Mouse (Mus musculus): ENCODE results near the gene Psma4.
"Not testable (repeated sequence)": the region's sequence is repeated elsewhere in the genome, so short reads cannot be mapped to it uniquely, and the experiment has no call there.

Gene Psma4

DNA sequence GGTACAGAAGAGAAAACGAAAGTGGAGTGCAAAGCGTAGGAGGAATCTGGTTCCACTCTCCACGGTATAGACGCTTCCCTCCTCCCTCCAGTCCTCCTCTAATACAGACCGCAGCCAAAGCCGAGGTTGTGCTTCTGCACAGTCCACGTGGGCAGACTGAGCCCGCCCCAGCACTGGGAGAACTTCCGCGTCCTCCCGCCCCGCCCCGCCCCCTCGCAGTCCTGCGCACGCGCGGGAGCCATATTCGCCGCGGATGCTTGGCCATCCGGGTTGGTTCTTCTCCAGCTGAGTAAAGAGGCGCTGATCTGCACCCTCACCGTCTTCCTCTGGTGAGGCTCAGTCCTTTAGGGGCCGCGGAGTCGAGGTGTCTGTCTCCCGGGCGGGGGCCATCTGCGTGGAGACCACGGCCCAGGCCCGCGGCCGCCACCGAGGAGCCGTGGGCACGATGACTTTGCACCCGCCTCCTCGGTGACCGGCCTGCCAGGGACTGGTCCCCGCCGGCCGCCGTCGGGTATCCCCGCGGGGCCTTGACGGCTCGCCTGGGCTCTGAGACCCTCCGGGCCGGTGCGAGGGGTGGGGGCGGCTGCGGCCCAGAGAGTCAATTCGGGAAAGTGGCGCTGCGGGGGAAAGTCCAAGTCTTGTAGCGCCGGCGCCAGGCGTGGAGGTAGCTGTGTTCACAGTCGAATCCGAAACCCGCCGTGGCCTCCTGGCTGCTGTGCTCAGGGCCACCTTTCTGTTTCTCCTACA lies at the start of gene Psma4, which contains the start of gene AY074887:
TSS of gene Psma4 (plus strand) at position 216 of the 747 bp plus-strand sequence.
TSS of gene AY074887 (minus strand) at position 424 of the 747 bp plus-strand sequence.
- peak; percentile 64 to 80 for DNase-seq (ENCODE audit: low spot score in 2 of 2)

DNA sequence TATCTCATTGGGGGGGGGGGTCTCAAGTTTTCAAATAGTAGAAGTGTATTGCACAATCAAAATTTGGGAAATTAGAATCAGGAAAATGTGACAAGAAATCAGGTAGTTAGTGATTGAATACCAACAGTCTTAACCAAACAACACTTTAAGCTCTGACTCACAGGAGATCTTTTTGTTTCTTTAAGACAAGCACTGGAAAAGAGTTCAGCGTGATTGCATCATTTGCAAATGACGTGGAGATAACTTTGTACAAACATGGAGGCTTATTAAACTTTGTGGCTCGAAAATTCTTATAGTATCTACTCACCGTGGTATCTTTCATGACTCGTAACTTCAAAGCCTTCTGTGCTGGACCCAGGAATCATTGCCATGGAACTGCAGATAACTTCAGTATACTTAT lies 41.1 kb upstream of the Psma4 start:
- no peak for DNase-seq (ENCODE audit: low spot score in 2 of 2)

DNA sequence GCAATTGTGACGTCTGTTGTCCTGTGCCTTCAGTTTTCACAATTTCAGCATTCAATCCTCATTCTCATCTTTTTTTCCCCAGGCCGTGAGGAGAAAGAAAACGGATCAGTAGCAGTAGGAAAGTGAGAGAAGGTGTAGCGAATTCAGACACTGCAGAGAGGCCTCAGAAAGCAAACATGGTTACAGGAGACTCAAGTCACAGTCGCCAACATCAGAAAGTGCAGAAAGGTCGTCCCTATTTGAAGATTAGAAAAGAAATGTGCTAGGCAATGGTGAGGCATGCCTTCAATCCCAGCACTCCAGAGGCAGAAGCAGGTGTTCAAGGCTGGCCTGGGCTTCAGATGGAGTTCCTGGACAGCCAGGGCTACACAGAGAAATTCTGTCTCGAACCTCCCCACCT lies 35.0 kb upstream of the Psma4 start:
- no peak for DNase-seq (ENCODE audit: low spot score in 2 of 2)

DNA sequence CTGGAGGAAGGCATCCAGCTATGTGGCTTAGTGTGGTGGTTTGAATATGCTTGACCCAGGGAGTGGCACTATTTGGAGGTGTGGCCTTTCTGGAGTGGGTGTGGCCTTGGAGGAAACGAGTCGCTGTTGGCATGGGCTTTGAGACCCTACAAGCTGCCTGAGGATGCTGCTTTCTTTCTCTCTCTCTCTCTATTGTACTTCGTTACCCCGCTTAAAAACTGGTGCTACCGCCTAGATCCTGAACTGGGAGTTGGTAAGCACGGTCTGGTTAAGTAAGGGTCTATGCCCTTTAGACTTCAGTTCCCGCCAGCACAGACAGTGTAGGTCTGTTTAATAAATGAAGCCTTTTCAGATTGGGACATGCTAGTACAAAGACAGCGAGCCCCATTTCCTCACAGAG lies 34.2 kb upstream of the Psma4 start:
- DNase-seq (ENCODE audit: low spot score in 2 of 2), result no peak

DNA sequence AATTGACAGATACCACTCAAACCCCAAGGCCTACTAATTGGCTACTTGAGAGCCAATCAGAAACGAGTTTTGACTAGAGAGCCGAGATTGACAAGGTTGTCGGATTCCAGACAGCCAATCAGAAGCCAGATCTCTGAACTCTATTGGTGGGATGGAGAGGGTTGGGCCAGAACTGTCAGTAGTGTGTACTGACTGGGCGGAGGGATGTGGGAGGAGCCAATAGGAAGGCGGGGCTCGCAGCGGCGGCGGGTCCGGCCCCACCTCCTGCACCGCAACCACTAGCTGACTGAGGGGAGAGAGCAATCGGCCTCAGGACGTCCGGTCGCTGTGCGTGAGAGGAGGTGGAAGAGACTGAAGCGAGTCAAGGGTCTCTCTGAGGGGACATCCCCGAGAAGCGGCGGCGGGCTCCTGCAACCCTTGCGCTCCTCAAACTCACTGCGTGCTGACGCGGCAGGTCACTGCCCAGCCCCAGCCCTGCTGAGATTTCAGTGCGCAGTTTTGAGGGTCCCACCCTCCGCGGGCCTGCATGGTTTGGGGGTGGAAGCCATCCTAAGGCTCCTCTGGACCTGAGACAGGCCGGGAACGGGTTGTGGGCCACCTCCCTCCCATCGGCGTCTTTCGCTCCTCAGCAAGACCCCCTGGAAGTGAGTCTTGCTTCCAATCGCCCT lies 33.4 kb upstream of the Psma4 start, which contains the start of gene Hykk:
TSS of gene Hykk (plus strand) at position 274 of the 668 bp plus-strand sequence.
- peak; percentile 81 to 87 for DNase-seq (ENCODE audit: low spot score in 2 of 2)

DNA sequence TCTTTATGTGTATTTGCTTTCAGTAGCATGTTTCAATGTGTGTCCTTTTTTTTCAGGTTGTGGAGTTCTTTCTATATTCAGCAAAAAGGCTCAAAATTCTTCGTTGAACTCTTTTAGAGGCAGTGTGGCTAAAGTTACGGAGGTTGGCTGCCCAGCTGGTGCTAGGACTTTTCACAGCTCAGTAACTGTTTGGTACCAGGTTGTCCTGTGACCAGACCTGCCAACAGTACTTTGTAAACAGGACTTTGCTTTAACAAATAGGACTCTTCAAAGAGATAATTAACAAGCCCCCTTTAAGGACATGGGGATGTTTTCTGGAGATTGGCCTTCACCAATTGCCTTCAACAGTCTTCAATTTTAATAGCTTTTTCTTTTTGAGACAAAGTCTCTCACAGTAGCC lies 32.4 kb upstream of the Psma4 start:
- DNase-seq (ENCODE audit: low spot score in 2 of 2), result no peak

DNA sequence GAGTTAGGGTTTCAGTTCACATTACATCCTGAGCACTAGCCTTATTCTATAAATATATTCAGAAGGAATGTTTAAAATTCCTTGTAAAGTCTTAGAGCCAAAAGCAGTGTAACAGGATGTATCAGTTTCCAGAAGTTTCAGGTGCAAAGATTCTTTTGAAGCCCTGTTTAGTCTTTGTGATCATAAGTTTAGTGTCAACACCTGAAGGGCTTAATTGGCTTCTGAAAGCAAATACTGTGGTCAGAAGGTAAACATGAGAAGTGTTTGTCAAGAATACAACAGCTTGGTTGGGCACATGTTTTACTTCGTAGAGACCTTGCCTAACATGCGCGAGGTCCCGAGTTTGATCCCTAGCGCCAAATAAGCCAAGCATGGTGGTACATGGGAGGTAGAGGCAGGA lies 31.8 kb upstream of the Psma4 start:
- no peak for DNase-seq (ENCODE audit: low spot score in 2 of 2)

DNA sequence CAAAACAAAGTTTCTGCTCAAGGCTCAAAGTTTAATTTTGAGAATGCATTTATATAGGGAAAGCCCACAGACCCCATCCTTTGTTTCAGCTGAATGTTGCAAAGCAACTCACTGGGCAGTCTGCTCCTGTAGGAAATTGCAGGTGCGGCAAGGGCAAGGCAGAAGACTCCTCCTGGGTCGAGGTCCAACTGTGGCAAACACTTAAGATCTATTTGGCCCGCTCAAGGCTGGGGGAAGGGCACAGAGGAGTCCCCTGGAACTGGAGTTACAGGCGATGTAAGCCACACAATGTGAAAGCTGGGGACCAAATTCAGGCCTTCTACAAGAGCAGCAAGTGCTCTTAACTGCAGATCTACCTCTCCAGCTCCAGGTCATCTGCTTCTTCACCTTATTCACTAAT lies 30.6 kb upstream of the Psma4 start:
- no peak for DNase-seq (ENCODE audit: low spot score in 2 of 2)

DNA sequence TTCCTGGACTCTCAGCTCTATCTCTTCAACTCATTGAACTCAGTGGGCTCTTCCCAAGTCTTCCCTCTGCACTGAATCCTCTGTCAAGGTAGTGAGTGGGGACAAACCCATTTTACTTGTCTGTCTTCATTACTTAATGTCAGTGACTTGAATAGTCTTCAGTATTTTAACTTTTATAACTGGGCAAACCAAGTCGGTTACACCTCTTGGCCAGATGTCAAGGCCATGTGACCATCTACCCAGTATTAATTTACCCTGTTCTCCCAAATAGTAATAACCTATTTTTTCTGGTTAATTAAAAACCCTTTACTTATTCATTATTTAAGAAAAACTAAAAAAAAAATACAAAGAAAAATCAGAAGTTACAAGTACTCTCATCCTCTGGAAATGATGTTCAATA lies 19.8 kb upstream of the Psma4 start:
- no peak for DNase-seq (ENCODE audit: low spot score in 2 of 2)

DNA sequence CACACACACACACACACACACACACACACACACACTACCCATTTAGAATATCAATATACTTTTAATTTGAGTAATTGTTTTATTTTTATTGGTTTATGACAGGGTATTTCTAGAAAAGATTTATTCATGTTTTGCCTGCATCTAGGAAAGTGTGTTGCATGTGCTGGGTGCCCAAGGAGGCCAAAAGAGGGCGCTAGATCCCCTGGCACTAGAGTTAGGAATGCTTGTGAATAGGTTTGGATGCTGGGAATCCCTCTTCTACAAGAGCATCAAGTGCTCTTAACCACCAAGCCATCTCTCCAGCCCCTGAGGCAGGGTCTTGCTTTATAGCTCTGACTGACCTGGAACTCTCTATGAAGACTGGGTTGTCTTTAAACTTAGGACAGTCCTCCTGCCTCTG lies 18.8 kb upstream of the Psma4 start:
- no peak for DNase-seq (ENCODE audit: low spot score in 2 of 2)

DNA sequence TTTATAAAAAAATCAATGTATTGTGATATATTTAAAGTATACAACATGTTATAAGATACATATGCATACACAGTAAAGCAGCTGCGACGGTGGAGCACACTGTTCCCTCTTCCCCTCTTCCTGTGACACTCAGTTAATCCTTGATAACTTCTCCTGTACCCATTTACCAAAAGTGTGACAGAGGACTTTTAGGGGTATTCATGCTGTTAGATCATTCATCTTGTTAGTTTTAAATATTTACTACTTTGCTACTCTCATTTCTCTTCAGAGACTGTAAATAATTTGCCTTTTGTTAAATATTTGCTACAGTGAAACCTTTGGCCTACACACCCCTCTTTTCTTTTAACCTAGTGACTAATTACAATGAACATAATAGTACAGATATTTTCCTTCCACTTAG lies 18.2 kb upstream of the Psma4 start:
- DNase-seq (ENCODE audit: low spot score in 2 of 2), result no peak

DNA sequence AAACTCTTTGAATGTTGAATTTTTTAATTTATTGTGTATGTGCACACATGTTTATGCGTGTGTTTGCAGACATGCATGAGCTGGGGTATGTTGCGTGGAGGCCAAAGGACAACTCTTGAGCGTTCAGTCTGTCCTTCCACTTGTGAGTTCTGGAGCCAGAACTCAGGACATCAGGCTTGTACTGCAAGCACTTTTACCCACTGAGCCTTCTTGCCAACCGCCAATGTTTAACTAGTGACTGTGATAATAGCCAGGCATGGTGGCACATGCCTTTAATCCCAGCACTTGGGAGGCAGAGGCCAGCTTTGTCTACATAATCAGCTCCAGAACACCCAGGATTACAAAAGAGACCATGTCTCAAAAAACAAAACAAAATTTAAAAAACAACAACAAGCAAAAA lies 8.5 kb upstream of the Psma4 start:
- no peak for DNase-seq (ENCODE audit: low spot score in 2 of 2)

DNA sequence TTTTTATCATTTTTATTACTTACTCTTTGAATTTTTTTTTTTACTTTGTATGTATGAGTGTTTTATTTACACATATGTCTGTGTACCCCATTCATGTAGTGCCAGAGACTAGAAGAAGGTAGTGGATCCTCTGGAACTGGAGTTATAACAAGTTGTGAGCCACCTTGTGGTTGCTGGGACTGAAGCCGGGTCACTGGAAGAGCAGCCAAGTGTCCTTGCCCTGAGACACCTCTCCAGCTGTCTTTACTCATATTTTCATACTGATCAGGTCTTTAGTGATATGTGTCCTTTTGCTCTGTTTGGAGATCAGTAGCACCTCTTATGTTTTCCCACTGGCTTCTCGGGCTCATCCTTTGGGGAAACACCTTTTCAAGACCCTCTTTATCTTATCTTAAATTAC lies 6.1 kb upstream of the Psma4 start:
- no peak for DNase-seq (ENCODE audit: low spot score in 2 of 2)

DNA sequence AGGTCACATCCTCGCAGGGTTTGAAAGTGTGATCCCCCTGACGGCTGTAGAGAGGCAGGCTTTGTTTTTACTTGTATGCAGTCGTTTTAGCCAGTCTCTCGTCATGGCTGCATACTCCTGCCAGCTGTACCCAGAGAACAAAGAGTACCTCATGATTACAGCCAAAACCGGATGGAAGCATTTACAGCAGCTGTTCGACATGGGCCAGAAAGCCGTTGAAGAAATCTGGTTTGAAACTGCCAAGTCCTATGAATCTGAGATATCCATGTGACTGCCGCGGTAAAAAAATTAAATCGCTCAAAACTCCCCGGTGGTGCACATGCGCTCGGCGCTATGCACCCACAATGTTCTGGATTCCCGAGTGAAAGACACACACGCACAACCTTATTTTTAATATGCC lies 4.3 kb upstream of the Psma4 start:
- DNase-seq (ENCODE audit: low spot score in 2 of 2), result no peak

DNA sequence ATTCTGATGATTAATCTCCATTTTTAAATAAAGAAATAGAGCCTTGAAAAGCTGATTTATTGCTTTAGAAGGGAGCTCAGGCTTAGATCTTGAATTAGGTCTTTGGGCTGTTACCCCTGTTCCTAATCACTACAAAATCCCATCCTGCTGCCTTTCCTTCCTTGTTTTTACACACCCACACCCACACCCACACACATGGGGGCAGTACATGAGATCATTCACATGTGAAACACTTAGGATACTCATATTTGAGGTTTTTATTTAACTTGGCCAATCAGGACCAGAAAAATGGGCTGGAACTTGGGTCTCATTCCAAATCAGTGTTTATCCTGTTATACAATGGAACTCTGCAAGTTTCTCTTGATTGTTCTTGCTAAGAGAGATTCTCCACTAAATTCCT lies 1.1 kb upstream of the Psma4 start:
- DNase-seq (ENCODE audit: low spot score in 2 of 2), result no peak

DNA sequence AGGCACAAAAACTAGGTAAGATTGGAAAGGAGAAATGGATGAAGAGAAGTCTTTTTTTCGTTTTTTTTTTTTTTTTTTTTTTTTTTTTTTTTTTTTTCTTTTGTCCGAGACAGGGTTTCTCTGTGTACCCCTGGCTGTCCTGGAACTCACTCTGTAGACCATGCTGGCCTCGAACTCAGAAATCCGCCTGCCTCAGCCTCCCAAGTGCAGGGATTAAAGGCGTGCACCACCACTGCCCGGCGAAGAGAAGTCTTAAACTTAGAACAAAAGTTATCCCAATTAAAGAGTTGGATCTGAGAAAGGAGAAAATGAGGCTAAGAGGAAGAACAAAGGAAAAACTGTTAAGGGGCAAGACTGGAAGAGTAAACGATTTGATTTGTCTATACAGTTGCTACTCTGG lies 428 bp upstream of the Psma4 start:
- DNase-seq (ENCODE audit: low spot score in 2 of 2), result not testable (repeated sequence)

DNA sequence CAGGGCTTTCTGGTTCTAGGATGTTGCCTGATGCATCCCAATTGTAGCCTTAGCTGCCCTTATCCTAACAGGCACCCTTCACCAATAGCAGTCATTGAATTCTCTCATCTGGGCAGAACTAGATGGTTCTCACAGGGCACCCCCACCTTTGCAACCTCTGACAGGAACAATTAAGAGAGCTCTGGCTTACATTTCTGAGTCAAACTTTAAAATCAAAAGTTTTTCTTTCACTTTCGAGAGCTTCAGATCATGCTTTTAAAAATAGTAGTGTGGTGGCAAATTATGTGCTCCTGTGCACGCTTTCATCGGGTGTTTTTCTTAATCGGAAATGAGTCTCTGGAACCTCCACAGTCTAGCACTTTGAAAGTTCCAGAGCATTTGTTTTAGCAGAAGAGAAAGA lies 10.5 kb downstream of the Psma4 start:
- DNase-seq (ENCODE audit: low spot score in 2 of 2), result no peak

DNA sequence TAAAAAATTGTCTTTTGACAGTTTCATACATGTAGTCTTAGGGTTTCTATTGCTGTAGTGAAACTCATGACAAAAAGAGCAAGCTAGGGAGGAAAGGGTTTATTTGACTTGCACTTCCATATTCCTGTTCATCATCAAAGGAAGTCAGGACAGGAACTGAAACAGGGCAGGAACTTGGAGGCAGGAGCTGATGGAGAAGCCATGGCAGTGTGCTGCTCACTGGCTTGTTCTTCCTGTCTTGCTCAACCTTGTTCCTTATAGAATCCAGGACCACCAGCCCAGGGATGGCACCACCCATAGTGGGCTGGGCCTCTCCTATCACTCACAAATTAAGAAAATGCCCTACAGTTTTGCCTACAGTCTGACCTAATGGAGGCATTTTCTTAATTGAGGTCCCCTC lies 13.1 kb downstream of the Psma4 start:
- DNase-seq (ENCODE audit: low spot score in 2 of 2), result no peak

DNA sequence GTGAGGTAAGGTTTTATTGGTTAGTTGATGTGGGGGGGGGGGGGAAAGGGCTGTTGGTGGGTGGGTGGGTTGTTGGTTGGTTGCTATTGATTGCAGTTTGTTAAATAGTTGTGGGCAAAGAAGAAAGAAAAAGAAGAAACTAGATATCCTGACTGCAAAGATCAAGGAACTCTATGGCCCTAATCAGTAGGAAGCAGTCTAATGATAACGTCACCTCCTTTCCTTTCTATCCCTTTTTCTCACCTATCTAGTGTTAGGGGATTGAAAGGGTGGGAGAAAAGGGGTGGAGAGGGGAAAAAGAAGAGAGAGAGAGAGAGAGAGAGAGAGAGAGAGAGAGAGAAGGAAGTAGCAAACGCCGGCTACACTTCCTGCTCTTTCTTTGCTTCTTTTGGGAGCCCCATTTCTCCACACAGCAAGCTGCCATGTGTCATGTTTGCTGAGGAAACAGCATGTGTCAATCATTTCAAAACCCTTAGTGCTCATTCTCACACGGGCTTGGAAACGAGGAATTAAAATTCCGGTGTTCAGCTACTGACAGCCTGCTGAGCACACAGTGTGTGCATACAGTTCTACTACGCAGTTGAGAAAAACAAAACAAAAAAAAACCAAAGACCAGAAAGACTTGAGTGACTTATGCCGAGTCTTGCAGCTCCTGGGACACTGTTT lies 19.5 kb downstream of the Psma4 start:
- no peak for DNase-seq (ENCODE audit: low spot score in 2 of 2)

DNA sequence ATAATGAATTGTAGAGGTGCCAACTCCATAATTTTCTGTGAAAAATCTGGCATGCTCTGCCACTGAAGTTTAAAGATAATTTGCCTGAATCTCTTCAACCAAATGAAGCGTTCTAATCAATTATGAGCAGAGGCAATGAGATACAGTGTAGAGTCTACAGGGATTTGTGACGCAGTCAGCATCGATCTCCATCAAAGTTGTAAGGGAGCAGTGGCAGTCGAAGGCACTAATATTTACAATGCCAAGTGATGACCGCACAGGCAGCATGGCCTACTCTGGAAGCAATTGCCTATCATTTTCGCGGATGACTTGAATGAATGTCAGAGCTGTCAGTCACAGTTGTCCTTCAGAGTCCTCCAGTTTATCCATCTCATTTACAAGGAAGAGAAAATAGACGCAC lies 30.1 kb downstream of the Psma4 start, which contains the start of gene Chrna5:
TSS of gene Chrna5 (plus strand) at position 207 of the 400 bp plus-strand sequence.
- DNase-seq (ENCODE audit: low spot score in 2 of 2), result no peak

DNA sequence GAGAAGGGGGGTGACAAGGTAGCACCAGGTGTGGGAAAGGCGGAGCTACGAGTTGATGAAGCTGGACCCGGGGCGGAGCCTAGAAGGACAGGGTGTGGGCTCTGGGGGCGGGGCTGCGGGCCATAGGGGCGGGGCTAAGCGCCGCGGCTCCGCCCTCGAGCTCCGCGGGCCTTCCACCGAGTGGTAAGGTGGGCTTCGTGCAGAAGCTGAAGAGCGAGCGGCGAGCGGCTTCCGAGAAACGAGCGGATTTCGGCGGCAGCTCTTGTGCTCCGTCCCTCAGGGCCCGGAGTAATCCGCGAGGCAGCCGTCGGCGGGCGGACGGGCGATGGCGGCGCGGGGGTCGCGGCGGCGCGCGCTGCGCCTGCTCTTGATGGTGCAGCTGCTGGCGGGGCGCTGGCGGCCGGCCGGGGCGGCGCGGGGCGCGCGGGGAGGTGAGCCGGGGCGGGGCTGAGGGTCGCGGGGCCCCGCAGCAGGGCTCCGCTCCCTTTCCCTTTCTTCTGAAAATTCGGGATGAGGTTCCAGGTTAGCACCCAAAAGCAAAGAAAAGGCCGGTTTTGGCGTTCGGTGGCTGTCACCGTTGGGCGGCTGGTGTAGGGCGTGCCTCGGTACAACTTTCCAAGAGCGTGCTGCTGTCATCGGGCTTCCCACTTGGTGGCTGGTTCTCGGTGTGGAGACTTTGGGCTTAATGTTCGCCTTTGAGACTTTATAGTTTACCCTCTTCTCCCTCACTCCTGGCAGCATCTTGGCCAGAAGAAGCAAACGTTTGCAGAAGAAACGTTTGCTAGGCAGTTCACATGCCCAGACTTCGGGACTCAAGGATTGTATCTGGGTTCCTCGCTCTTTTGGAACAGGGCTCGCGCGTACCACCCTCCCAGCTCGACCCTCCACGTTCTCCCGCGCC lies 31.0 kb downstream of the Psma4 start:
- DNase-seq (ENCODE audit: low spot score in 2 of 2), result no peak

DNA sequence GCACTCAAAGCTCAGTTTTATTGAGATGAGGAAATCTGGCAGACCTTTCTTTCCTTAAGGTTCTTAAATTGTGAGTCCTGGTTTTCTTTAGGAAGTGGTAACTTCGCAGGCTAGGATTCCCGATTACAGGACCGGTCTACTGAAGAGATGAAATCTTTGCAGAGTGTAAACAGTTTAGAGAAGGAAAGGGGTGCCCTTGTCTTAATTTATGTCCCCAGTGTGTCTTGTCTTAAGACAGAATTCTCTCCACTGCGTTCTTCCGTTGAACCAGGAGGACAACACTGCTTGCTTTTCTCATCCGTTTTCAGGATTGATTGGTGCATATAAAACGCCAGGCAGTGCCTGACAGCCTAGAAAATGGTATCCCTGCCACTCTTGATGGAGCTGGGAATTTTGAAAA lies 31.8 kb downstream of the Psma4 start:
- no peak for DNase-seq (ENCODE audit: low spot score in 2 of 2)

Data from frontal cortex, postnatal 14 days (tissue).